Mouse (Mus musculus): ENCODE measurements around the gene Kctd10.

The Kctd10 gene

DNA sequence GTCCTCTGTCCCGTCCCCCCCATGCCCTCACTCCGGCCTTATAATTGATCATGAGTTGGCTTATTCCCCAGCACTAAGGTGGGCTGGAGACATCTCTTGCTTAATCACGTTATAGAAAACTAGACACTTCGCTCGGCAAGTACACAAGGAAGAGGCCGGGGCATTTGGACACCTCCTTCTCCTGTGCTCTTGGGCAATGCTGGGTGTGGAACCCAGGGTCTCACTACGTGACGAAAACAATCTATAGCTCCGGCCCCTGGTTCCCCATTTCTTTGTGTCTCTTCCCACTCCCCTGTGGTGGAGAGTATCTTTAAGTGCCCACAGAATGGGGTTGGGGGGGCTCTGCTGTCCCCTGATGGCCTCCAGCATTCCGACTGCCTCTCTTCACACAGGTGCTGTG, 33.3 kb downstream of the Kctd10 start:
- DNase-seq (ENCODE audit: low spot score in 2 of 2): no peak

DNA sequence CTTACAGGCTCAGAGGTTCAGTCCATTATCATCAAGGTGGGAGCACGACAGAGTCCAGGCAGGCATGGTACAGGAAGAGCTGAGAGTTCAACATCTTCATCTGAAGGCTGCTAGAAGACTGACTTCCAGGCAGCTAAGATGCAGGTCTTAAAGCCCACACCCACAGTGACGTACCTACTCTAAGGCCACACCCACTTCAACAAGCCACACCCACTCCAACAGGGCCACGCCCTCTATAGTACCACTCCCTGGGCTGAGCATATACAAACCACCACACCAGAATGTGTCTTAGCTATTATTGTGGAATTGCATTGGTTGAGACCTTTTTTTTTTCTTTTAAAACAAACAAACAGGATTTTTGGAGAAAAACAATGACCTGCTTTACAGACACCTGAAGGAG, 34.8 kb downstream of the Kctd10 start:
- DNase-seq (ENCODE audit: low spot score in 2 of 2): no peak

- no peak for DNase-seq (ENCODE audit: low spot score in 2 of 2)
Measured at GRCm38 (mm10) chr5:114343612-114344011, 36.7 kb downstream of the Kctd10 start.

DNA sequence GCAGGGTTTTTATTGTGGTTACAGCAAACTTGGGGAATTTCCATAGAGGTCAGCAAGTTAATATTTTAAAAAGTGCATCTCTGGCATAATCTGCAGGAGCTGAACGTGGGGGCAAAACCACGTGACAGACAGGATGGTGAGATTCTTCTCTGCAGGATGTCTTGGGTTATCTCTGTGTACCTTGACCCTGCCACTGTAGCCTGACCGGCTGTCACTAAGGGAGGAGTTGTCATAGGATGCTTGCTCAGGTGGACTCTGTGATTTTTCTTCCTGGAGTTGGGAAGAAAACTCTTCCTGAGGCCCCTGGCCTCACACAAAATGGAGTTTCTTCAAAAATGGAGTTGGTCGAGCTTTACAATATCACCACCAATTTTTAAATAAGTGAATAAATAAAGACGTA, 37.3 kb downstream of the Kctd10 start:
- no peak for DNase-seq (ENCODE audit: low spot score in 2 of 2)

GRCm38 (mm10) chr5:114323791-114324507, 56.4 kb downstream of the Kctd10 start:
- peak in 1 of 2 experiments; percentile 10 for DNase-seq (ENCODE audit: low spot score in 2 of 2)

DNA sequence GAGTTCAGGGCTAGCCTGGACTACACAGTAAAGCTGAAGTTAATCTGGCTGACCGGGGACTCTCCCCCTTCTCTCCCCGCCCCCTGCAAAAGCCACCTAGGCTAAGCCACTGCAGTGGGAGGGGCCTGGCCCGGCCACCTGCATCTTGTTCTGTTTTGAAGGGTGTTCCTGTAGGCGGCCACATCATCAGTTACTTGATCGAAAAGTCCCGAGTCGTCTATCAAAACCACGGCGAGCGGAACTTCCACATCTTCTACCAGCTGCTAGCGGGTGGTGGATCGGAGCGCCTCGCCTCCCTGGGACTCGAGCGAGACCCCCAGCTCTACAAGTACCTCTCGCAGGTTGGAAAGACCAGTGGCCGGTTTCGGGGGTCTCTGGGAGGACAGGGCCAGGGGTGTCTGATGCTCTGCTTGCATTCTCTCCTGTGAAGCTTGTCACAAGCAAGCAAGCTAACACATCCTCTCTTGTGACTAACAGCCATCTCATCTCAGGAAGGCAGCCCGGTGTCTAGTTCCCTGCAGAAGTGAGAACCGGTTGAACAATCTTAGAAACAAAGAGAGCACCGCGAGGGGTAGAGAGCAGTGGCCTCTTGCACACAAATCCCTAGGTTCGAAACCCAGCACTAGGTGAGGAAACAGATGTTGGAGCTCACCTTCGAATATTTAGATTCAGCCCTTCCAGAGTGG, 57.1 kb downstream of the Kctd10 start:
- no peak for DNase-seq (ENCODE audit: low spot score in 2 of 2)

Data from urinary bladder, postnatal 36 days (tissue).